Mouse (Mus musculus) embryonic fibroblast, embryonic 13.5 days (primary cell): Measurements from ENCODE around the gene Tsc22d4.

Source experiments
- CTCF ChIP-seq: IDR thresholded peaks from 2 replicates; pipeline ENCODE4 v1.5.1; 2011; ENCODE audit warnings: mild to moderate bottlenecking, control low read depth, low read length, moderate library complexity, borderline replicate concordance; ENCODE audit not compliant: insufficient read depth
- POLR2A ChIP-seq: IDR thresholded peaks from 2 replicates; pipeline ENCODE4 v1.6.1; 2011; ENCODE audit warnings: low read depth, mild to moderate bottlenecking, control low read depth, low read length, moderate library complexity

DNA sequence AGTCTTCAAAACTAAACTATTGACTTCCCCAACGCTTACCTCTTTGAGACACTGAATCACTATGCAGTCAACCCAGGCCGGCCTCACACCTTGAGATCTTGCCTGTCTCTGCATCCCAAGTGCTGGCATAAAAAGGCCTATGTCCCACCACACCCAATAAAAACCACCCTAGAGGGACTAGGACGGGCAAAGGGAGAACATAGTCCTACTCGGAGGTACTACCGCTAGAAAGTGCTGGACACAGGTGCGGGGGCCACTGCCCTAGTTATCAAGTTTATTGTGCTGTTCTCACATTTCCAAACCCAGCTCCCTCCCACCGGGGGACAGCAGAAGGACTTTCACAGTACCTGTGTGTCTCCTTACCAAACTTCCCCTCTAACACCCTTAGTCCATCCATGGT is 36.1 kb downstream of the Tsc22d4 start:
- no peak for TF ChIP-seq CTCF
- no peak for TF ChIP-seq POLR2A
